ENCODE assay signal across 22 mouse cellular contexts in the genomic region with DNA sequence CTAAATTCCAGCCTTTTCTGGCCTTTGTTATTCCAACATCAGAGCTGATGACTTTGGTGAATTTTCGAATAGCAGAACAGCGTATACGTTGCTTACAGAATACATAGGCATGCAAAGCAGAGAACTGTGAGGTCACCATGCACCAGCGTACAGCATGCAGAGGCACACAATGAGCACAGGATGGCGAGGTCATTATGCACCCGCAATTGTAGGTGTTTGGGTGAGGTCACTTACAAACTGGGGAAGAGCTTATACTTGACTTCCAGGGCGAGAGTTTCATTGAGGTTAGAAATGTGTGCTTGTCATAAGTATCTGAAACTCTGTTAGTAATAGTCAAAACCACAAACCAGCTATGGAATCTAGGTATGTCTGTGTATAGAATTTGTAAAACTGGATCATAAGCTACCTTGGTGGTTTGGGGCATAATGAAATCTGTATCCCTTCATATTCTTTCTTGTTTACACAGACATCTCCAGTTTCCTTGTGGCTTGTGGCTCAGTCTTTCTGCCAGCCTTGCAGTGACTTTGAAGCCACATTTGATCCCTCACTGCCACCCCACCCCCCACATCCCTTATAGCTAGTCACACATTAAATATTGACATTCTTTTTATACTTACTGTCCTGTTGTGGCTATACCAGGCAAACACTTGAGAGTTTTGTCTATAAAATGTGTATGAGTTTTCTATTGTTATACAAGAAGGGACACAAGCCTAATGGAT. TPM values are rescaled to one million over a fixed set of nuclear protein-coding genes. Genes with fewer than 3 reads are reported as not detected.
DNase-seq lines count a peak whose midpoint lies in the region; ATAC-seq and TF ChIP-seq lines count a peak whose summit lies in the region.
"Had no signal": no experiment of that assay in that cellular context is flagged by ENCODE, and none has a peak within 500 bp of the region (broad histone marks: within the 10 kb centered on the region; RNA-seq: fewer than 3 reads in every experiment).

No protein-coding gene starts in this region.

- WGBS in kidney, embryonic 15.5 days, result 74% methylated on average over 7 of the region's 7 CpGs
- 86% methylated on average over 7 of the region's 7 CpGs for WGBS in cerebellum, adult 2 months

- H3K9me3 ChIP-seq in kidney, embryonic 15.5 days (replicated peaks), result no peaks in the 10 kb centered on the region
- H3K9me3 ChIP-seq: forebrain, embryonic 15.5 days; midbrain, embryonic 13.5 days had no signal

- no peaks in the 10 kb centered on the region for H3K36me3 ChIP-seq in kidney, embryonic 15.5 days
- H3K36me3 ChIP-seq: forebrain, embryonic 15.5 days; midbrain, embryonic 13.5 days had no signal

- ATAC-seq in monocyte, adult 5-6 weeks (replicated peaks; ENCODE audit: insufficient number of reproducible peaks, low FRiP score, low TSS enrichment, poor library complexity, severe bottlenecking), result peak; percentile 64
- ATAC-seq in kidney, embryonic 15.5 days (replicated peaks; ENCODE audit: low FRiP score), result no peak
- ATAC-seq: forebrain, embryonic 15.5 days; hindbrain, embryonic 16.5 days; liver, postnatal 0 days; midbrain, embryonic 13.5 days had no signal

- 0 out of 2 replicates have a peak, but pooled peaks cover 2% of the 10 kb centered on the region for H3K4me1 ChIP-seq in kidney, embryonic 15.5 days
- H3K4me1 ChIP-seq in cerebellum, adult 2 months (ENCODE audit: control insufficient read depth, insufficient read depth, low read length), result no peaks in the 10 kb centered on the region

- TF ChIP-seq POLR2A in cerebellum, adult 2 months (IDR thresholded peaks at IDR 0.05; ENCODE audit: borderline replicate concordance, insufficient read depth, low read length), result no peak

- no peak overlapping the region for H3K4me2 ChIP-seq in kidney, embryonic 15.5 days
- H3K4me2 ChIP-seq: forebrain, embryonic 15.5 days; midbrain, embryonic 13.5 days had no signal

- no peak overlapping the region for H3K4me3 ChIP-seq in kidney, embryonic 15.5 days (replicated peaks)
- no peak overlapping the region for H3K4me3 ChIP-seq in cerebellum, adult 2 months (replicated peaks; ENCODE audit: insufficient read depth, low read depth, low read length)
- H3K4me3 ChIP-seq: erythroblast, embryonic 14.5 days; forebrain, embryonic 15.5 days; midbrain, embryonic 13.5 days had no signal

- TF ChIP-seq CTCF in cerebellum, adult 2 months (IDR thresholded peaks at IDR 0.05; ENCODE audit: borderline replicate concordance, insufficient read depth, low read depth, low read length), result no peak

- DNase-seq in thymus, postnatal 0 days (ENCODE audit: low spot score), result peak; percentile 28
- DNase-seq in thymus, adult 18-20 months, result no peak
- DNase-seq in R1 (ENCODE audit: low read depth, low spot score), result peak; percentile 19
- DNase-seq in adrenal gland, postnatal 25 days, result no peak
- DNase-seq in cerebellum, adult 2 months, result no peak
- DNase-seq: adrenal gland, adult 2 months; cerebellum, postnatal 25 days; heart, adult 11 months; heart, postnatal 4 days; kidney, adult 2 months; kidney, postnatal 25 days; liver; liver, postnatal 0 days had no signal

- no peak overlapping the region for H3K9ac ChIP-seq in kidney, embryonic 15.5 days
- H3K9ac ChIP-seq: forebrain, embryonic 15.5 days; liver, postnatal 0 days; midbrain, embryonic 13.5 days had no signal

- no peaks in the 10 kb centered on the region for H3K27me3 ChIP-seq in kidney, embryonic 15.5 days
- no peaks in the 10 kb centered on the region; the same call in 1 of the 2 replicates for H3K27me3 ChIP-seq in cerebellum, adult 2 months (ENCODE audit: control insufficient read depth, insufficient read depth, low read length)
- H3K27me3 ChIP-seq: forebrain, embryonic 15.5 days; midbrain, embryonic 13.5 days had no signal

- no peak overlapping the region for H3K27ac ChIP-seq in kidney, embryonic 15.5 days
- no peak overlapping the region for H3K27ac ChIP-seq in cerebellum, adult 2 months (ENCODE audit: insufficient read depth, low read length)
- H3K27ac ChIP-seq: forebrain, embryonic 15.5 days; macrophage; midbrain, embryonic 13.5 days; stomach, postnatal 0 days had no signal

RNA-seq across cellular contexts. Expression of a gene that starts 13.0 kb away (rescaled TPM):
- polyA plus RNA-seq in thymus, postnatal 0 days (2015; fragmentation: Nextera tagmentation; extraction: Ambion mirVana), result 11.9 and 14.3 TPM in 2 replicates
- total RNA-seq in monocyte, adult 5-6 weeks (2017), result 0.11 to 8.3 TPM (median 7.0 TPM) in 3 replicates
- 1.2 and 2.2 TPM in 2 replicates for total RNA-seq in adrenal gland, postnatal 25 days (2021)
- polyA plus RNA-seq in kidney, embryonic 15.5 days (2015; fragmentation: Nextera tagmentation; extraction: Ambion mirVana), result 10.7 and 13.7 TPM in 2 replicates
- polyA plus RNA-seq in cerebellum, adult 2 months (2012; rRNA removed), result 0.87 and 0.98 TPM in 2 replicates
- total RNA-seq: gastrocnemius, adult 18-20 months had no signal

Comparison
In these comparisons a context has a peak if more than half of its experiments do, and no peak if none do; other contexts are left out.
1. DNase-seq: peak in thymus, postnatal 0 days (single experiment) and R1 (single experiment); none in thymus, adult 18-20 months (0 of 2), adrenal gland, postnatal 25 days (single experiment) and cerebellum, adult 2 months (0 of 2).